Mouse (Mus musculus) ES-E14 (cell line): ENCODE results near the gene 1700003E16Rik.

Experiments used
- CHD2 ChIP-seq: IDR thresholded peaks from 2 replicates; pipeline ENCODE4 v1.6.1; 2014; ENCODE audit warnings: mild to moderate bottlenecking, low read depth, low read length, inconsistent platforms
- MAFK ChIP-seq: IDR thresholded peaks from 2 replicates; pipeline ENCODE4 v1.6.1; 2014; ENCODE audit warnings: mild to moderate bottlenecking, low read depth, low read length, inconsistent platforms; ENCODE audit not compliant: insufficient read depth

GRCm38 (mm10) chr6:83122961-83123360 is 33.2 kb upstream of the 1700003E16Rik start:
- TF ChIP-seq CHD2 (no peak), MAFK (no peak)
